Mouse (Mus musculus): ENCODE results near the gene Blvrb.

DNA sequence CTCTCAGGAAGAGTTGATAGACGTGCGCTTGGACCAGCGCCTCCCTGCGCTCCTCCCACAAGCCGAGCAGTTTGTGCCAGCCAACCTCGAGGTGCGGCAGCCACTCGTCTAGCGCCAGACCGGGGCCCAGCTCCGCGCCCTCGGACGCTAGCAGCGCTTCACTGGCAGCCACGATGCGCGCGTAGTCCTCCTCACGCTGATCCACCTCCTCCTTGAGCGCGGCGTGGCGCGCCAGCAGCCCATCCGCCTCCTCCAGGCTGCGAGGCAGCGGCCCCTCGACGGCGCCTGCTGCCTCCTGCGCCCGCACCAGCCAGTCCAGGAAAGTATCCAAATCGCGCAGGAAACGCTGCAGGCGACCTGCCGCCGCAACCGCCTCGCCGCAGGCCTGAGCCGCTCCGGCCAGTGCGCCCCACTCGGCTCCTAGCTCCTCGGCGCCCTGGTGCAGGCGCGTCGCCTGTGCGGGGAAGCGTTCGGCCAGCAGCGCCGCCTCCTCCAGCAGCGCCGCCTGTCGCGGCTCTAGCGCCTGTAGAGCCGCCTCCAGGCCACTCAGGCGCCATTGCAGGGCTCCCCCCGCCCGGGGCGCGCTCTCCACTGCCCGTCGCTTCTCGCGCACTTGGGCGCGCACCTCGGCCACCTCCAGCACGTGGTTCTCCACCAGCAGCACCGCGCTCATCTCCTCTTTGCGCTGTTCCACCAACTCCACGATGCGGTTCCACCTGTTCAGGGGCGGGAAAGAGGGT is 43.4 kb upstream of the Blvrb start:
- no peak for TF ChIP-seq POLR2AphosphoS5 (IDR thresholded peaks at IDR 0.05; ENCODE audit: insufficient replicate concordance, low read depth, low read length)
- TF ChIP-seq CTCF (IDR thresholded peaks at IDR 0.05; ENCODE audit: low read depth, low read length): no peak
- TF ChIP-seq GATA1 (IDR thresholded peaks at IDR 0.05; ENCODE audit: borderline replicate concordance, low read length): no peak
- TF ChIP-seq TAL1 (conservative IDR thresholded peaks at IDR 0.05; ENCODE audit: low read depth, low read length): no peak
- no peak for TF ChIP-seq GATA2 (IDR thresholded peaks at IDR 0.05; ENCODE audit: borderline replicate concordance, low read depth, low read length)

Data from G1E (cell line).